Mouse (Mus musculus) heart, embryonic 10.5 days (tissue): ENCODE measurements around the gene Slc24a4. TPM values are rescaled to one million over a fixed set of nuclear protein-coding genes. Genes with fewer than 3 reads are reported as not detected.

Experiments used
- DNase-seq: peaks from one replicate; pipeline ENCODE4 v3.0.0-alpha.2; 2017; ENCODE audit warnings: low spot score
- H3K27ac ChIP-seq: fragments of 300-500 bp; sonication (generic); 2 replicates; pipeline ENCODE4 v1.5.1; 2016; ENCODE audit warnings: mild to moderate bottlenecking
- H3K27me3 ChIP-seq: fragments of 300-500 bp; sonication (generic); 2 replicates; pipeline ENCODE4 v1.6.1; 2016; ENCODE audit warnings: mild to moderate bottlenecking; ENCODE audit not compliant: poor library complexity, insufficient read depth, severe bottlenecking
- H3K36me3 ChIP-seq: fragments of 300-500 bp; sonication (generic); 2 replicates; pipeline ENCODE4 v1.6.1; 2016; ENCODE audit warnings: mild to moderate bottlenecking, moderate library complexity
- H3K4me1 ChIP-seq: fragments of 300-500 bp; sonication (generic); 2 replicates; pipeline ENCODE4 v1.6.1; 2016; ENCODE audit warnings: mild to moderate bottlenecking
- H3K4me3 ChIP-seq: fragments of 300-500 bp; sonication (generic); 2 replicates; pipeline ENCODE4 v1.5.1; 2016; ENCODE audit warnings: mild to moderate bottlenecking, moderate library complexity
- H3K9me3 ChIP-seq: fragments of 300-500 bp; sonication (generic); 2 replicates; pipeline ENCODE4 v1.6.1; 2016; ENCODE audit warnings: mild to moderate bottlenecking, moderate library complexity
- WGBS: fragments of 180-500 bp; shearing (Covaris S2); methylation state at CpG from one replicate; pipeline ENCODE4 v1.1.7; 2016; 5-methylcytosine and 5-hydroxymethylcytosine counted together
- polyA plus RNA-seq: library from polyadenylated mRNA; unstranded; fragments of >200 nt; fragmentation: Nextera tagmentation; extraction: Ambion mirVana; gene quantifications from 2 replicates; pipeline ENCODE4 v1.2.1, GENCODE M21; 2016

Gene Slc24a4
- polyA plus RNA-seq, 1 experiment from 2014 or later: 1.9 TPM

DNA sequence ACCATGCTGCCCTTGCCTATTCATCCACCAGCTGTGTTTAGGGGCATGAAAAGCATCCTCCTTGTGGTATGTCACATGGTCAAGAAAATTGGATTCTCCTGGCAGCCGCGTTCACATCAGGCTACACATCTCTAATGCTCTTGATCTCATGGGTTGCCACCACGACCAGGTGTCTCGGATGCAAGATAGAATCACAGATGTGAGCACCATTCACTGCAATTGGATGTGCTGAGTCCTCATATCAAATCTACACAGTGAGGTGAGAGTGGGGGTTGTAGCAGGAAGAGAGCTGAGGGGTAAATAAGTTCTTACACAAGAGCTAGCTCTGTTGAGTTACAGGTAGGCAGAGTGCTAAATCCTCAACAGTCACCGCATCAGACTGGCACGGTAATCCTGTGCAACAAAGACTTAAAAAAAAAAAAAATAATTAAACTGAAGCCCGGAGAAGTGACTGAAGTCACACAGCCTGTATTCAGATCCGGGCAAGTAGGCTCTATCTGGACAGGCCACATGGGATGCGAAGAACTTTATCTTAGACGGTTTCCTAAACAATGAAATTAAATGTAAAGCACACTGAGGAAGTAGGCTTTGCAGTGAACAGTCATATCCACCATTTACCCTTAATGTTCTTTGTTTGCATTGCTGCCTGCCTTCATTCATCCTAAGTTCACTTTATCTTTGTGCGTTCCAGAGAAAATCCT lies 180.7 kb downstream of the Slc24a4 start:
- Histone ChIP-seq H3K36me3 (peaks cover 5% of the 10 kb centered on the region; the same call in 1 of the 2 replicates), H3K9me3 (no peaks in the 10 kb centered on the region), H3K4me3 (no peak overlapping the region), H3K27ac (peak overlapping the region; percentile 76; the same call in 1 of the 2 replicates), H3K4me1 (peaks cover 42% of the 10 kb centered on the region), H3K27me3 (no peaks in the 10 kb centered on the region)
- WGBS: 75% methylated on average over 11 of the region's 11 CpGs
- DNase-seq: no peak

DNA sequence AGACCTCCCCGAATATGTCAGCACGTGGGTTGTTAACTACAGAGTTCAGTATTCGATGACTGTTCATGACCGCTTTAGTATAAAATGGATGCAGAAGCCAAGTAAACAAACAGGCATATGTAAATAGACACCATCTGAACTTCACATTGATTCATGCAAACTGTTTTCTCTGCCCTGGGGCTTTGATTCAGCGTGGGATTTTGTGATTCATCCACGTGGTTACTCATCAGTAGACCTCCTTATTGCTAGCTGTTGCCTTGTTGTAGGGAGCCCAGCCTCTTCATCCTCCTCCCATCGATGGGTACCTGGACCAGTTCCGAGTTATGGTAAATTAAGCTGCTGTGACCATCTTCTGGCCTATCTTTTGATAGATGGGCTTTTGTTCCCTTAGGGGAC lies 181.3 kb downstream of the Slc24a4 start:
- Histone ChIP-seq H3K9me3 (no peaks in the 10 kb centered on the region), H3K27ac (no peak overlapping the region), H3K36me3 (peaks cover 9% of the 10 kb centered on the region), H3K27me3 (no peaks in the 10 kb centered on the region), H3K4me3 (no peak overlapping the region), H3K4me1 (peaks cover 36% of the 10 kb centered on the region)
- no peak for DNase-seq
- WGBS: 82% methylated on average over 8 of the region's 8 CpGs

DNA sequence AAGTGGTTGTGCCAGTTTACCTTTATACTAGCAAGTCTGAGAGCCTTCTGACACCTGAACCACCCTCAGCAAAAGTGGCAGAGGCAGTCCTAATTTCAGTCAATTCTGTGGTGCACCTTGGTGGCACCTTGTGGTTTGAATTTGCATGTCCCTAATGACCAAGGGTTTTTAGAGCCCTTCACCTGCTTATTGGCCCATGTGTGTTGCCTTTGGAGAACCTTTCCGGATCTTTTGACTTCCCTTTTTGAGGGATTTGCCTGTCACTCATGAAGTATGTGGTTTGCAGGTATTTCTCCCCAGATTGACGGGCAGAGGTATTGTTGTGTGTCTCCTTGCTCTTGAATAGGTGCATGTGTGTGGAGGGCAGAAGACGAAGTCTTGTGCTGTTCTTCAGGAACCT lies 181.7 kb downstream of the Slc24a4 start:
- WGBS: 87% methylated on average over 3 of the region's 3 CpGs
- no peak overlapping the region for H3K27ac ChIP-seq
- H3K9me3 ChIP-seq: no peaks in the 10 kb centered on the region
- peaks cover 13% of the 10 kb centered on the region for H3K36me3 ChIP-seq
- H3K4me1 ChIP-seq: peaks cover 32% of the 10 kb centered on the region
- H3K4me3 ChIP-seq: no peak overlapping the region
- DNase-seq: no peak
- no peaks in the 10 kb centered on the region for H3K27me3 ChIP-seq

DNA sequence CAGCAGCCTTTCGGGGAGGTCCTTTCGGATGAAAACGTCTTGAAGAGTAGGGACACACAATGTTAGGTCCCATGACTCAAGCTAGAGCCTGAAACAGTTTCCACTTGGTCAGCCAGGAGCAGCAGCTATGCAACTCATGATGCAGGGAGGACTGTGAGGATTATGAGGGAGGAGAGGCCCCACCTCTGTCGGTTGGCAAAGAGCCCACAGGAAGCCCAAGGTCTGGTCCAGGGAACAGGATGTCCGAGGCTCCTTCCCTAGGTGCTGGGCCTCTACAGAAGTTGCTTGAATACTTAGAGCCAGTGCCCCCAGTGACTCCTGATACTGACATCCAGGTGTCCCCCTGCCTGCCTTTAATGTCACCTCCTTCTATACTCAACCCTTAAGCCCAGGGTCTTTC lies 182.9 kb downstream of the Slc24a4 start:
- 84% methylated on average over 5 of the region's 5 CpGs for WGBS
- H3K27me3 ChIP-seq: no peaks in the 10 kb centered on the region

More for the DNA sequence above, 182.9 kb downstream of the Slc24a4 start:
- Histone ChIP-seq H3K9me3 (no peaks in the 10 kb centered on the region), H3K27ac (no peak overlapping the region), H3K4me3 (no peak overlapping the region), H3K4me1 (peaks cover 24% of the 10 kb centered on the region), H3K36me3 (peaks cover 19% of the 10 kb centered on the region)
- no peak for DNase-seq

Other genes with a start within 250 kb of the Slc24a4 start
- 20.5 and 20.8 TPM in 2 replicates for gene Trip11, start 215.5 kb upstream of the Slc24a4 start, polyA plus RNA-seq
- gene Atxn3, start 170.5 kb upstream of the Slc24a4 start, polyA plus RNA-seq: 8.1 and 8.4 TPM in 2 replicates
- gene Cpsf2, start 152.7 kb upstream of the Slc24a4 start, polyA plus RNA-seq: 27.5 and 29.0 TPM in 2 replicates
- gene Rin3, start 154.3 kb downstream of the Slc24a4 start, polyA plus RNA-seq: 8.9 and 9.0 TPM in 2 replicates